Mouse (Mus musculus) bone marrow macrophage, adult 2 months (primary cell): ENCODE data around the gene Krtap8-1.

ENCODE experiments used
- CTCF ChIP-seq: IDR thresholded peaks from 2 replicates; pipeline ENCODE4 v1.5.1; 2012; ENCODE audit warnings: low read depth, mild to moderate bottlenecking, low read length, moderate library complexity
- POLR2A ChIP-seq: IDR thresholded peaks from 2 replicates; pipeline ENCODE4 v1.6.1; 2012; ENCODE audit warnings: mild to moderate bottlenecking, low read depth, low read length, borderline replicate concordance

GRCm38 (mm10) chr16:89517635-89518034 is 29.9 kb upstream of the Krtap8-1 start:
- TF ChIP-seq POLR2A (no peak), CTCF (no peak)
